Mouse (Mus musculus): ENCODE data around the gene Gimap4.

DNA sequence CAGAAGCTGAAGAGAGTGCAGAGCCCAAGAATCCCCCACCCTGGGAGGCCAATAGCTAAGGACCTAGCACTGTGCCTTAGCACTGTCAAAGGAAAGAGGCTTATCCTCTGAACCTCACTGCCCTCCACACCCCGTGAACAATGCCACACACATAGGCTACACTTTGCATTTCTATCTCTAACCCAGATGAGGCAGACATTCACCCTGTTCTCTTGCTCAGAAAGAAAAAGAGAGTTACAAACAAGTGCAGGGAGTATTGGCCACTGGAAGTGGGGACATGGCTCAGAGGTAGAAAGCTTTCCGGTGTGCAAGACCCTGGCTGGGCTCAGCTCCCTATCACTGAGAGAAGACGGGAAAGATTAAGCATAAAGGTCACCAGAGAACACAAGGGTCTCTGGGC, 21.8 kb downstream of the Gimap4 start:
- TF ChIP-seq CTCF (IDR thresholded peaks at IDR 0.05; ENCODE audit: extremely low read depth, insufficient read depth, insufficient read length, insufficient replicate concordance) (no peak), POLR2A (IDR thresholded peaks at IDR 0.05; ENCODE audit: low read depth, low read length) (no peak; the same call in 1 of the 2 replicates)
